Mouse (Mus musculus): ENCODE measurements around the gene Ccdc124. TPM values are rescaled to one million over a fixed set of nuclear protein-coding genes. Genes with fewer than 3 reads are reported as not detected.
"Not testable (repeated sequence)": the region's sequence is repeated elsewhere in the genome, so short reads cannot be mapped to it uniquely, and the experiment has no call there.

The Ccdc124 gene
- total RNA-seq, 2 experiments from 2014 or later: 97.6 to 108 TPM

- DNase-seq (ENCODE audit: low spot score in 2 of 2): no peak
Observed at GRCm38 (mm10) chr8:70825816-70826215, 47.9 kb downstream of the Ccdc124 start.

- DNase-seq (ENCODE audit: low spot score in 2 of 2): no peak
Observed at GRCm38 (mm10) chr8:70823802-70824201, 49.9 kb downstream of the Ccdc124 start.

DNA sequence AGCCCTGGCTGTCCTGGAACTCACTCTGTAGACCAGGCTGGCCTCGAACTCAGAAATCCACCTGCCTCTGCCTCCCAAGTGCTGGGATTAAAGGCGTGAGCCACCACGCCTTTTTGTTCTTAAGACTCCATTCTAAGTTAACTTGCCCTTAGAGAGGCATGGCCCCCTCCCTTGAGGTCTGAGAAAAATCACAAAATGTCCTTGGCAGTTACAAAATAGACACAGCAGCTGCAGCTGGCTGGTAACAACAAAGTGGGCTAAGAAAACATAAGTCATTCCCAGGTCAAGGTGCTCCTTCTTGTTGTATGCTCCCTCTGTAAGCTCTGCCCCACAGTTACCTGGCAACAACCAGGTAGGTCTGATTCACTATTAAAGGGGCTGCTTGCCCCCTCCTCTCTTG lies 51.1 kb downstream of the Ccdc124 start:
- DNase-seq (ENCODE audit: low spot score in 2 of 2): not testable (repeated sequence)

DNA sequence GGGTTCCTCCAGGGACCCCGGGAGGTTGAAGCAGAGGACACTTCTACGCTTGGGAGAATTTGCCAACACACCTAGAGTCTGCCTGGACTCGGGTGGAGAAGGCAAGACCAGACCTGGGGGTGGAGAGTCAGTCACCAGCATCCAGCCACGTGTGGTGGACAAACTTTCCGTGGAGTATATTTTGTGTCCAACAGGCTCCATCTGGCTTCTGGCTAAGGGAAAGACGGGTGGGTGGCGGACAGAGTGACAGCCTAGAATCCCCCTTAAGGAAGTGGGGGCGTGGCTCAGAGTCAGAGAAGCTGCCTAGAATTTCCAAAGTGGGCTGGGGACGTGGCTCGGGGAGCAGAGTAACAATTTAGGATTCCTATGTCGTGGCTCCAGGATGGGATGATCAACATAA lies 51.7 kb downstream of the Ccdc124 start:
- DNase-seq (ENCODE audit: low spot score in 2 of 2): no peak

- peak; percentile 69 to 80 for DNase-seq (ENCODE audit: low spot score in 2 of 2)
Observed at GRCm38 (mm10) chr8:70821399-70821962, 52.3 kb downstream of the Ccdc124 start.

GRCm38 (mm10) chr8:70820101-70820935 lies 53.4 kb downstream of the Ccdc124 start:
- no peak for DNase-seq (ENCODE audit: low spot score in 2 of 2)

Small RNA genes within 50 kb of the gene (microRNA-seq; reads per million reads assigned to microRNA genes)
- gene Mir7067: 2.5 to 2.7 reads per million in 2 experiments

Other genes starting within 250 kb of the Ccdc124 start
- not detected for gene Gdf15, start 241.5 kb downstream of the Ccdc124 start, total RNA-seq (2021)
- 10 to 100 TPM; 25.8 to 31.9 TPM for gene Pgpep1, start 213.5 kb downstream of the Ccdc124 start, total RNA-seq (2021)
- gene Lsm4, start 200.7 kb downstream of the Ccdc124 start, total RNA-seq (2021): 10 to 100 TPM; 72.3 to 76.5 TPM
- 100 to 1,000 TPM; 166 to 187 TPM for gene Jund, start 175.0 kb downstream of the Ccdc124 start, total RNA-seq (2021)
- under 1 TPM in 1 of 2 experiments, not detected in 1; 0.07 TPM for gene Iqcn, start 170.5 kb downstream of the Ccdc124 start, total RNA-seq (2021)
- gene Gm3336, start 155.4 kb downstream of the Ccdc124 start, total RNA-seq (2021): not detected
- gene Pde4c, start 150.2 kb downstream of the Ccdc124 start, total RNA-seq (2021): under 1 TPM; 0.51 to 0.64 TPM
- gene Rab3a, start 119.3 kb downstream of the Ccdc124 start, total RNA-seq (2021): 100 to 1,000 TPM; 584 to 714 TPM
- gene Mpv17l2, start 113.0 kb downstream of the Ccdc124 start, total RNA-seq (2021): 10 to 100 TPM; 45.3 to 49.9 TPM
- gene Pik3r2, start 97.2 kb downstream of the Ccdc124 start, total RNA-seq (2021): 100 to 1,000 TPM; 170 to 174 TPM
- 100 to 1,000 TPM; 179 to 186 TPM for gene Mast3, start 68.9 kb downstream of the Ccdc124 start, total RNA-seq (2021)
- under 1 TPM; 0.30 to 0.38 TPM for gene Il12rb1, start 65.5 kb downstream of the Ccdc124 start, total RNA-seq (2021)
- gene Arrdc2, start 34.2 kb downstream of the Ccdc124 start, total RNA-seq (2021): 10 to 100 TPM; 15.7 to 18.1 TPM
- 10 to 100 TPM; 25.3 to 28.3 TPM for gene Kcnn1, start 10.7 kb downstream of the Ccdc124 start, total RNA-seq (2021)
- gene Slc5a5, start 18.8 kb upstream of the Ccdc124 start, total RNA-seq (2021): 1 to 10 TPM; 5.2 to 6.9 TPM
- 100 to 1,000 TPM; 832 to 857 TPM for gene Rpl18a, start 23.5 kb upstream of the Ccdc124 start, total RNA-seq (2021)
- 100 to 1,000 TPM in 1 of 2 experiments, 10 to 100 TPM in 1; 75.1 to 101 TPM for gene Map1s, start 32.0 kb upstream of the Ccdc124 start, total RNA-seq (2021)